Mouse (Mus musculus): ENCODE measurements at regions not wholly inside any gene's neighbourhood (a gene's known extent, or its start where the extent isn't known, plus 50 kb on each side); places are given as distances from the start of the nearest gene placed in this dataset.

DNA sequence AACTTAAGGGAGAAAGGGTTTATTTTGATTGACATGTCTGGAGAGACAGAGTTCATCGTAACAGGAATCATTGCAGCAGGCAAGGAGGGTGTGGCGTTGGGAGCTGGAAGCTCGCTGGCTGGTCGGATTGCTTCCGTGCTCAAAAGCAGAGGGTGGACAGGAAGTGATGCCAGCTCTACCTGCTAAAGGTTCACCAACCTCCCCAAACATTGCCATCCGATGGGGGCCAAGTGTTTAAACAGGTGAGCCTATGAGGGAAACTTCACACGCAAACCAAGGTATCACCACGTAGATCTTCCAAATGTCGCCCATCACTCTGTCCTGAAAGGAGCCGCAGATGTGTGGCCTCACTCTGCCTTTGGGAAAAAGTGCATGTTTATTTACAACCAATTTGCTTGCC is 162.3 kb upstream of the 3110018I06Rik start:
- no peak overlapping the region for H3K27ac ChIP-seq (ENCODE audit: low read length)
- no peaks in the 10 kb centered on the region for H3K4me1 ChIP-seq (ENCODE audit: control insufficient read depth, low read depth, low read length)
- H3K9ac ChIP-seq (ENCODE audit: low read depth, low read length), result no peak overlapping the region
- no peaks in the 10 kb centered on the region for H3K27me3 ChIP-seq (ENCODE audit: control insufficient read depth, insufficient read depth, low read depth, low read length)
- H3K9me3 ChIP-seq (replicated peaks; ENCODE audit: control insufficient read depth, low read length), result no peaks in the 10 kb centered on the region
- H3K36me3 ChIP-seq (ENCODE audit: control insufficient read depth, insufficient read depth), result no peaks in the 10 kb centered on the region
- H3K4me2 ChIP-seq (ENCODE audit: low read depth, low read length), result no peak overlapping the region
- H3K4me3 ChIP-seq (ENCODE audit: low read depth, low read length), result no peak overlapping the region
- no peak for ATAC-seq (ENCODE audit: low read depth)
- WGBS (ENCODE audit: insufficient replicate concordance), result 77% methylated on average over 10 of the region's 10 CpGs

GRCm38 (mm10) chr12:107327107-107327770 is 161.2 kb upstream of the 3110018I06Rik start:
- no peaks in the 10 kb centered on the region for H3K9me3 ChIP-seq (replicated peaks; ENCODE audit: control insufficient read depth, low read length)
- no peaks in the 10 kb centered on the region for H3K4me1 ChIP-seq (ENCODE audit: control insufficient read depth, low read depth, low read length)
- WGBS (ENCODE audit: insufficient replicate concordance), result 51% methylated on average over 9 of the region's 9 CpGs
- no peak overlapping the region for H3K4me2 ChIP-seq (ENCODE audit: low read depth, low read length)
- no peaks in the 10 kb centered on the region for H3K36me3 ChIP-seq (ENCODE audit: control insufficient read depth, insufficient read depth)
- ATAC-seq (ENCODE audit: low read depth), result no peak
- H3K27ac ChIP-seq (ENCODE audit: low read length), result no peak overlapping the region
- no peaks in the 10 kb centered on the region for H3K27me3 ChIP-seq (ENCODE audit: control insufficient read depth, insufficient read depth, low read depth, low read length)
- no peak overlapping the region for H3K4me3 ChIP-seq (ENCODE audit: low read depth, low read length)
- H3K9ac ChIP-seq (ENCODE audit: low read depth, low read length), result no peak overlapping the region

GRCm38 (mm10) chr12:107328986-107329385 is 159.4 kb upstream of the 3110018I06Rik start:
- no peaks in the 10 kb centered on the region for H3K27me3 ChIP-seq (ENCODE audit: control insufficient read depth, insufficient read depth, low read depth, low read length)
- 52% methylated on average over 9 of the region's 9 CpGs for WGBS (ENCODE audit: insufficient replicate concordance)
- ATAC-seq (ENCODE audit: low read depth), result no peak
- no peak overlapping the region for H3K9ac ChIP-seq (ENCODE audit: low read depth, low read length)
- no peaks in the 10 kb centered on the region for H3K9me3 ChIP-seq (replicated peaks; ENCODE audit: control insufficient read depth, low read length)
- H3K27ac ChIP-seq (ENCODE audit: low read length), result no peak overlapping the region
- no peak overlapping the region for H3K4me3 ChIP-seq (ENCODE audit: low read depth, low read length)
- no peaks in the 10 kb centered on the region for H3K36me3 ChIP-seq (ENCODE audit: control insufficient read depth, insufficient read depth)
- no peaks in the 10 kb centered on the region for H3K4me1 ChIP-seq (ENCODE audit: control insufficient read depth, low read depth, low read length)
- H3K4me2 ChIP-seq (ENCODE audit: low read depth, low read length), result no peak overlapping the region

DNA sequence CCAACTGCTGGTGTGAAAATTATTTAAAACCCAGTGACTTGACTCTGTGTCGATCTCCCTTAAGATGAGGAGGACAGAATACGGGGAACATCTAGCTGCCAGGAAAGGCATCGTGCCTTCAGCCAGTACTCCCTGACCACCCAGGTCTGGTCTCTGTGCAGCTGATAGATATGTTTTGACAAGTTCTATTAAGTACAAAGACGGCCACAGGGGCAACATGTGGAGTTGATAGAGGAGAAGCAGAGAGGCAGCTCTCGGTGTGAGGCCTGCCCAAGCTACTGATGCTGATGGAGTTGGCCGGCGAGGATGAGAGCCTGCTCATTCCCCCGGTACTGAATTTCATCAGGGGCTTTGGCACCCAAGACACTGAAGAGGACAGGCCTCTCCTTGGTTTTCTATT is 154.1 kb upstream of the 3110018I06Rik start:
- Histone ChIP-seq H3K36me3 (ENCODE audit: control insufficient read depth, insufficient read depth) (no peaks in the 10 kb centered on the region), H3K4me3 (ENCODE audit: low read depth, low read length) (no peak overlapping the region), H3K27ac (ENCODE audit: low read length) (no peak overlapping the region), H3K9ac (ENCODE audit: low read depth, low read length) (no peak overlapping the region), H3K27me3 (ENCODE audit: control insufficient read depth, insufficient read depth, low read depth, low read length) (no peaks in the 10 kb centered on the region), H3K4me1 (ENCODE audit: control insufficient read depth, low read depth, low read length) (no peaks in the 10 kb centered on the region), H3K4me2 (ENCODE audit: low read depth, low read length) (no peak overlapping the region), H3K9me3 (replicated peaks; ENCODE audit: control insufficient read depth, low read length) (no peaks in the 10 kb centered on the region; the same call in 1 of the 2 replicates)
- no peak for ATAC-seq (ENCODE audit: low read depth)
- WGBS (ENCODE audit: insufficient replicate concordance), result 78% methylated on average over 8 of the region's 8 CpGs

GRCm38 (mm10) chr12:107335106-107335505 is 153.3 kb upstream of the 3110018I06Rik start:
- WGBS (ENCODE audit: insufficient replicate concordance), result 67% methylated on average over 12 of the region's 12 CpGs
- H3K4me3 ChIP-seq (ENCODE audit: low read depth, low read length), result no peak overlapping the region
- no peaks in the 10 kb centered on the region; the same call in 1 of the 2 replicates for H3K9me3 ChIP-seq (replicated peaks; ENCODE audit: control insufficient read depth, low read length)
- H3K4me2 ChIP-seq (ENCODE audit: low read depth, low read length), result no peak overlapping the region
- H3K4me1 ChIP-seq (ENCODE audit: control insufficient read depth, low read depth, low read length), result no peaks in the 10 kb centered on the region
- no peak for ATAC-seq (ENCODE audit: low read depth)
- H3K27ac ChIP-seq (ENCODE audit: low read length), result no peak overlapping the region
- H3K27me3 ChIP-seq (ENCODE audit: control insufficient read depth, insufficient read depth, low read depth, low read length), result no peaks in the 10 kb centered on the region
- H3K9ac ChIP-seq (ENCODE audit: low read depth, low read length), result no peak overlapping the region
- H3K36me3 ChIP-seq (ENCODE audit: control insufficient read depth, insufficient read depth), result no peaks in the 10 kb centered on the region

DNA sequence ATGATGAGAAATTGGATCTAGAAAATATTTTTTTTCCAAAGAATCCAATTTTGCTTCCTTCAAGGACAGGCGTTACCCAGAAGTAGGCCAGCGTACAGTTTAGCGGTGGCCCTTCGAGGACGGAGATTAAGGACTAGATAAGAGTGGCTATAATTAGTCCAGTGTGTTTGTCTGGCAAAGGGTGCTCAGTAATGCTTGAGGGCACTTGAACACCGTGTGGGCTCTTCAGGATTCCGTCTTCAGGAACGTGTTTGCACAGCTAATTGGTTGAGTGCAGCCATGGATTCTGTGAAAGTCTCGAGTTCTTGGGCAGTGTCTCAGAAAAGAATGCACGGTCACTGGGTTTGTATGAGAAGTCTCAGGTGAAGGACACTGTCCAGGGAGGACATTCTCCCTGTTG is 149.7 kb upstream of the 3110018I06Rik start:
- Histone ChIP-seq H3K9me3 (replicated peaks; ENCODE audit: control insufficient read depth, low read length) (no peaks in the 10 kb centered on the region; the same call in 1 of the 2 replicates), H3K9ac (ENCODE audit: low read depth, low read length) (no peak overlapping the region), H3K27ac (ENCODE audit: low read length) (no peak overlapping the region), H3K36me3 (ENCODE audit: control insufficient read depth, insufficient read depth) (no peaks in the 10 kb centered on the region), H3K4me1 (ENCODE audit: control insufficient read depth, low read depth, low read length) (no peaks in the 10 kb centered on the region), H3K4me3 (ENCODE audit: low read depth, low read length) (no peak overlapping the region), H3K27me3 (ENCODE audit: control insufficient read depth, insufficient read depth, low read depth, low read length) (no peaks in the 10 kb centered on the region), H3K4me2 (ENCODE audit: low read depth, low read length) (no peak overlapping the region)
- WGBS (ENCODE audit: insufficient replicate concordance), result 68% methylated on average over 10 of the region's 10 CpGs
- no peak for ATAC-seq (ENCODE audit: low read depth)

DNA sequence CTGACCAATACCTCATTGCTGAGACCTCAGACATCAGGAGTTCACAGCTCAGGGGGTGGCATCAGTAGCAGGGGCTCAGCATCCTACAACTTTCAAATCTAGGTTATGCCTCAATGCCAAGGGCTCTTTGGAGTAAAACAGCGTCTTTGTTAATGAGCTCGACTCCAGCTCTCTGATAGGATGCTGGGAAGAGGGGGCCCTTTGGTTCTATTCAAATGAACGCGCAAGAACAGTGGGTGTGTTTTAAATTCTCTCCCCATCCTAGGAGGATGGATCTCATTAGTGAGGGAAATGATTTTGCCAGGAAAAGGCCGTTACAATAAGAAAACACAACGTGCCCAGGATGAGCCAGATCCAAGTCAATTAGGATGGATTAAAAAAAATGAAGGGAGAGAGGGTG is 132.2 kb upstream of the 3110018I06Rik start:
- ATAC-seq (ENCODE audit: low read depth), result no peak
- Histone ChIP-seq H3K4me1 (ENCODE audit: control insufficient read depth, low read depth, low read length) (no peaks in the 10 kb centered on the region), H3K36me3 (ENCODE audit: control insufficient read depth, insufficient read depth) (no peaks in the 10 kb centered on the region), H3K4me3 (ENCODE audit: low read depth, low read length) (no peak overlapping the region), H3K9me3 (replicated peaks; ENCODE audit: control insufficient read depth, low read length) (no peaks in the 10 kb centered on the region), H3K27ac (ENCODE audit: low read length) (no peak overlapping the region), H3K27me3 (ENCODE audit: control insufficient read depth, insufficient read depth, low read depth, low read length) (no peaks in the 10 kb centered on the region), H3K4me2 (ENCODE audit: low read depth, low read length) (no peak overlapping the region), H3K9ac (ENCODE audit: low read depth, low read length) (no peak overlapping the region)
- WGBS (ENCODE audit: insufficient replicate concordance), result 56% methylated on average over 6 of the region's 6 CpGs

DNA sequence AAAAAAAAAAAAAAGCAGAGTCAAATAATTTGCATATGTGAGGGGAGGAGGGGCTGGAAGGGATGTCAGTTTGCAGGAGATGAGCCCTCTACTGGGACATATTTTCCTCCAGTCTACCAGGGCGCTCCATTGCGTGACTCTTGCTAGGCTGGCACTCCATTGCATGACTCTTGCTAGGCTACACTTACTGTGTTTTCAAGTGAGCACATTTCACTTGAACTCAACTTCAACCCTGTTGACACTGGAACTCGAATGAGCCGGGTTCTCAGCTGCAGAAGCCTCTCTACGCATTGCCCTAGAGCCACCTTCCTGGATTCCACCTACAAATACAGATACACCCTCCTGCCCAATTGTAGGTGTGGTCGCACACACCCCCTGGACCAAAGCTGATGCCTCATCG is 131.5 kb upstream of the 3110018I06Rik start:
- 70% methylated on average over 7 of the region's 7 CpGs for WGBS (ENCODE audit: insufficient replicate concordance)
- H3K36me3 ChIP-seq (ENCODE audit: control insufficient read depth, insufficient read depth), result no peaks in the 10 kb centered on the region
- no peak overlapping the region for H3K27ac ChIP-seq (ENCODE audit: low read length)
- H3K4me1 ChIP-seq (ENCODE audit: control insufficient read depth, low read depth, low read length), result no peaks in the 10 kb centered on the region
- no peak overlapping the region for H3K4me2 ChIP-seq (ENCODE audit: low read depth, low read length)
- no peaks in the 10 kb centered on the region for H3K9me3 ChIP-seq (replicated peaks; ENCODE audit: control insufficient read depth, low read length)
- H3K9ac ChIP-seq (ENCODE audit: low read depth, low read length), result no peak overlapping the region
- no peak overlapping the region for H3K4me3 ChIP-seq (ENCODE audit: low read depth, low read length)
- no peak for ATAC-seq (ENCODE audit: low read depth)
- H3K27me3 ChIP-seq (ENCODE audit: control insufficient read depth, insufficient read depth, low read depth, low read length), result no peaks in the 10 kb centered on the region

DNA sequence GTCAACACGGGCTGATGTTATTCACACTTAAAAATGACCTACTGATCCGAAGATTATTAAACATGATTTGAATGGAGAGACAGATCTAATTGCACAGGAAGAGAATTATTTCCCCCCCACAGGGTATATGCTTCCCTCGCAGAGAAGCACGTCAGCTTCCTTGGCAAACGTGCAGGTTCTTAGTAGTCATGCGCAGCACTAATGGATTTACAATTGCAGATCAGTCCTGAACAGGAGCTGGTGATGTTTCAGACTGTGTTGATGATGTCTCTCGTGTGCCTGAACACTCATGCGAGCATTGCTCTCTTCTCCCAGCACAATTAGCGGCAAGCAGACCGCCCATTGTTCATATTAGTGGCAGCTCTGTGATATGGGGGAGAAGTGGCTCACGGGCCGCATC is 127.9 kb upstream of the 3110018I06Rik start:
- WGBS (ENCODE audit: insufficient replicate concordance), result 76% methylated on average over 12 of the region's 12 CpGs
- no peak overlapping the region for H3K4me2 ChIP-seq (ENCODE audit: low read depth, low read length)

More for the DNA sequence above, 127.9 kb upstream of the 3110018I06Rik start:
- H3K4me1 ChIP-seq (ENCODE audit: control insufficient read depth, low read depth, low read length), result no peaks in the 10 kb centered on the region
- H3K36me3 ChIP-seq (ENCODE audit: control insufficient read depth, insufficient read depth), result no peaks in the 10 kb centered on the region
- no peak overlapping the region for H3K4me3 ChIP-seq (ENCODE audit: low read depth, low read length)
- no peak for ATAC-seq (ENCODE audit: low read depth)
- H3K9me3 ChIP-seq (replicated peaks; ENCODE audit: control insufficient read depth, low read length), result no peaks in the 10 kb centered on the region
- H3K9ac ChIP-seq (ENCODE audit: low read depth, low read length), result no peak overlapping the region
- no peaks in the 10 kb centered on the region for H3K27me3 ChIP-seq (ENCODE audit: control insufficient read depth, insufficient read depth, low read depth, low read length)
- no peak overlapping the region for H3K27ac ChIP-seq (ENCODE audit: low read length)

All from liver, embryonic 16.5 days (tissue).